Mouse (Mus musculus) layer of hippocampus, adult 11-12 months (tissue): ENCODE measurements at regions not wholly inside any gene's neighbourhood (a gene's known extent, or its start where the extent isn't known, plus 50 kb on each side); places are given as distances from the start of the nearest gene placed in this dataset.
A peak's percentile ranks its signal among the peaks of the same experiment; 100 is the strongest.

Experiments
- DNase-seq: peaks from one replicate; pipeline ENCODE4 v3.0.0; 2022; ENCODE audit warnings: low spot score

DNA sequence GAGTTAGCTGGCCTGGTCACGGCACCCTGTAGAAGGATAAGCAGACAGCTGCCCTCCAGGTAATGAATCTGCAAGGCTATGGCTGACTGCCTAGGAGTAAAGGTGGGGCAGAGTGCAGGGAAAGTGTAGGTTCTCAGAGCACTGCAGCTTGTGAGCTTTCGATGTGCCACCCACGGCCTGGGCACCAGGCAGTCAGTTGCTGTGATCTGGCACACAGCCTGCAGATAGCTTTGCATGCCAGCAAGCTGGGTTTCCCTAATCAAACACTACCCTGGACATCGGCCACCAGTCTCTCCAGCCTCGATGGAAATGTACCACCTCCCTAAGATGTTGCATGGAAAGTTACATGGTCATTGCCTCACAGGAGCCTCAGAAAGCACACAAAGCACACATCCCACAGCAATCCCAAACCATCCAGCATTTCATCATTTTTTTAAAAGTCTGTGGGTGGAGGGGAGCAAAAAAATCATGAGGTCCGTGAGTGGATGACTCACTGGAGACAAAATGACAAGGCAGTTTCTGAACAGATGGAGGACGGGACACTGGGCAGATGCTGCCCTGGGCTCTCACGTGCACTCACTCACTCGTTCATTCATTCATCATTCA lies 112.7 kb downstream of the Ets2 start:
- peak; percentile 56 for DNase-seq

- no peak for DNase-seq
Observed at GRCm38 (mm10) chr16:95811092-95811491, 109.2 kb downstream of the Ets2 start.

- DNase-seq: no peak
Observed at GRCm38 (mm10) chr16:95809127-95809876, 107.4 kb downstream of the Ets2 start.

DNA sequence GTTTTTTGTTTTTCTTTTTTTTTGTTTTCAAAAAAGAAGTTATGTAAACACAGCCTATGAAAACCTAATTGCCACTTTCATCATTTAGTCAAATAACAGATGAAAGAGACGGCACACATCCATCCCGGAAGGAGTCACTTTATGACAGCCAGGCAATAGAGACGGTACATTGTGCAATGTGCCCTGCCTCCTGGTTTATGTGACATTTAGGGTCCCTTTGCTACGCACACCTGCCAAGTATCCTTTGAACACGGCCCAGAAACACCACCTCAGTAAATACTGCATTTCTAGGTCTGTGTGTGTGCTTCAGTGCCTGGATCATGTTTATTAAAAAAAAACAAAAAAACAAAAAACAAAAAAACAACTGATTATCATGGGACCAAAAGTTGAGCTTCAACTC lies 104.6 kb downstream of the Ets2 start:
- no peak for DNase-seq

DNA sequence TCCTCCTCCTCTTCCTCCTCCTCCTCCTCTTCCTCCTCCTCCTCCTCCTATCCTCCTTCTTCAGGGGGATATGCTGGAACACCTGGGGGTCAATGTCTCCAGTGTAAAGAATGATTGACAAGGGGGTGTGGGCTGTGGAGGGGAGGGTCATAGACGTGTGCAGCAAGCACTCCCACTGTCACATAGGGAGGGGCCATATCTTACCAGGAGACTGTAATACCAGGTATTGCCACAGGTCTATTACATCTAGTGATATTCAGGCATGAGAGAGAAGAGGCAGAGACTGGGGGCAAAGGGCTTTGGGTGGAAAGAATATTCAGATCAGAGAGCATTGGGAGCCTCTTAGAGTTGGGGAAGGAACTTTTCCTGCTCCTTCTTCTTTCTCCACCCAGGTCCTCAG lies 102.3 kb downstream of the Ets2 start:
- no peak for DNase-seq

DNA sequence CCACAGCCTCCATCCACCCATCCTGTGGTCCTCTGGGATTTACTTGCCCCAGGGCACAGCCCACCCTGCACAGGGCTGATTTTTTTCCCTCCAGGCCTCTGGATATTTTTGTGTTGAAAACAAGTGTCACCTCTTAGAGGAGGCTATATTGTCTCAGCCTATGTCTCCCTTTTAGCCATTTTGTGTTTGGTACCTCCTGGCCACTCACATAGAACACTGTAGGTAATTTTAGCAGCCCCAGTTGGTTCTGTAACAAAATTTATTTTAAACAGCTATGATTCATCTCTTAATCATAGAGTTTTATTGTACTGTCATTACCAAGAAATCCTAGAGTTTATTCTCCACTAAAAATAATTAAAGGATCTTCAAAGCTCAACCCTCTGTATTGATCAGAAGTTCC lies 100.8 kb downstream of the Ets2 start:
- no peak for DNase-seq

- no peak for DNase-seq
Observed at GRCm38 (mm10) chr16:95802207-95802606, 100.3 kb downstream of the Ets2 start.

DNA sequence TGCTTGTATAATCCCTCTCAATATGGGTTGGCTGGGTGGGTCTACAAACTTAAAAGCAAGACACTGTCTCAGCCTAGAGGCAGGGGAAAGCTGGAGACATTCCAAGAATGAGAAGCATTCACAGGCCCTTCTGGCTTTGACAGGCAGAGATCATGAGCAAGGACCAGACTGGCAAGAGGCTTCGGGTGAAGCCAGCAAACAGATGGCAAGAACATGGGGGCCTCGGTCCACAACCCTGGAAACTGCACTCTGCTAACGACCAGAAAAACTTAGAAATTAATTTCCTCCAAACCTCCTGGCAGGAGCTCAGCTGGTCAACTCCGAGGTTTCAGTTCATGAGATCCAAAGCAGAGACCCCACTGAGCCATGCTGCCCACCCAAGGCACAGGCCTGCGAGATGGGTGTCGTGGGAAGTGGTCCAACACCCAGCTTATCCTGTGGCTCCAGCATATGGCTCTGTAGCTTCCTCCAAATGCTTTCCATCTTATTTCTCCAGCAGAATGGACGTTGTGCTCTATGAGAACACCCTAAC lies 99.1 kb downstream of the Ets2 start:
- DNase-seq: no peak

- DNase-seq: no peak
Observed at GRCm38 (mm10) chr16:95798582-95798981, 96.7 kb downstream of the Ets2 start.

GRCm38 (mm10) chr16:95798099-95798498 lies 96.2 kb downstream of the Ets2 start:
- no peak for DNase-seq

DNA sequence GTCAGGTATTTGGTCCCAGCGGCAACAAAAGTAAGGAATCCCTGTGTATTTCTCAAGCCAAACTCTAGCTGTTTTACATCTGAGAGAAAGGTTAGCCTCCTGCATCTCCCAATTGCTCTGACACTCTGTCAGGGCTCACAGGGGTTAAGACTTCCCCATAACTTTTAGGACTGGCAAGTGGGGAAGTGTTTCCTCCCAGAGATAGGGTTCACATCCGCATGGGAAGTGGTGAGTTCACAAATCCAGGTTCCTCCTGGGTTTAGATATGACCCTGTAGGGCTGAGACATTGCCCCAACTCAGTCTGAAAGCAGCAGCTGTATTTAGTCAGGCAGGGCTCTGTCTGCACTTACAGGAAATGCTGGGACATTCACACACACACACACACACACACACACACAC lies 95.3 kb downstream of the Ets2 start:
- no peak for DNase-seq

DNA sequence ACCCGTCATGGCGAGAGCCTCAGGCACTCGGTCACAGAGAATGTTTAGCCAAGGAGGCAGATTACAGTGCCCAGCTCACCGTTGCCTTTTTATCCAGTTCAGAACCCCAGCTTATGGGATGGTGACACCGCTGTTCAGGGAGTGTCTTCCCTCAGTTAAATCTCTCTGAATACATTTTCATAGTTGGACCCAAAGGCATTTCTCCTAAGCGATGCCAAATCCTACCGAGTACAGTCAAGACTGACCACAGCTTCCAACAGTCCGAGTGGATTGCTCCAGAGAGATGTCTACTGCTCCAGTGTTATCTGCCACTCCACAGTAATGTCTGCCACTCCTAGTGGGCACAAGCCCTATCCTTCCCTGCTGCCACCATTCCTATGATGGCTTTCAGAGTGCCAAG lies 93.0 kb downstream of the Ets2 start:
- no peak for DNase-seq

- no peak for DNase-seq
Observed at GRCm38 (mm10) chr16:95794281-95794727, 92.4 kb downstream of the Ets2 start.

GRCm38 (mm10) chr16:95790691-95791090 lies 88.8 kb downstream of the Ets2 start:
- no peak for DNase-seq

GRCm38 (mm10) chr16:95789548-95789947 lies 87.7 kb downstream of the Ets2 start:
- no peak for DNase-seq

- no peak for DNase-seq
Observed at GRCm38 (mm10) chr16:95781681-95782080, 79.8 kb downstream of the Ets2 start.

DNA sequence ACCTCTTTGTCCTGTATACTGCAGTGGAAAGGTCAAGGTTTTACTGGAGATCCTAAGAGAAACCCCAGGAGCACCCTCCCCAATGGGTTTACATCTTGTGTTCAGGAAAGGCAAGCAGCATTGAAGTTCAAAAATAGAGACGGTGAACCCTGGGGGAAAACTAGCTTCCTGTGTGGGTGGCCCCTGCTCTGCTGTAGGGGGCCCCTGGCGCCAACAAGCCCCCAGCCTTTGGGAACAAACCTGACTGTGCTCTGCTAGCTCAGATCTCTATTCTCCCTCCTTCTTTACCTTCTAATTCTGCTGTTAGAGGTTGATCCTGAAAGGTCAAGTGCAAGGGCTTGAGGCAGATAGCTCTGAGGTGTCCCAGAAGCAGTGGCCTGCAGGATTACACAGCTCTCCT lies 78.6 kb downstream of the Ets2 start:
- DNase-seq: no peak

- no peak for DNase-seq
Observed at GRCm38 (mm10) chr16:95778845-95779722, 77.2 kb downstream of the Ets2 start.

- no peak for DNase-seq
Observed at GRCm38 (mm10) chr16:95778173-95778572, 76.3 kb downstream of the Ets2 start.

DNA sequence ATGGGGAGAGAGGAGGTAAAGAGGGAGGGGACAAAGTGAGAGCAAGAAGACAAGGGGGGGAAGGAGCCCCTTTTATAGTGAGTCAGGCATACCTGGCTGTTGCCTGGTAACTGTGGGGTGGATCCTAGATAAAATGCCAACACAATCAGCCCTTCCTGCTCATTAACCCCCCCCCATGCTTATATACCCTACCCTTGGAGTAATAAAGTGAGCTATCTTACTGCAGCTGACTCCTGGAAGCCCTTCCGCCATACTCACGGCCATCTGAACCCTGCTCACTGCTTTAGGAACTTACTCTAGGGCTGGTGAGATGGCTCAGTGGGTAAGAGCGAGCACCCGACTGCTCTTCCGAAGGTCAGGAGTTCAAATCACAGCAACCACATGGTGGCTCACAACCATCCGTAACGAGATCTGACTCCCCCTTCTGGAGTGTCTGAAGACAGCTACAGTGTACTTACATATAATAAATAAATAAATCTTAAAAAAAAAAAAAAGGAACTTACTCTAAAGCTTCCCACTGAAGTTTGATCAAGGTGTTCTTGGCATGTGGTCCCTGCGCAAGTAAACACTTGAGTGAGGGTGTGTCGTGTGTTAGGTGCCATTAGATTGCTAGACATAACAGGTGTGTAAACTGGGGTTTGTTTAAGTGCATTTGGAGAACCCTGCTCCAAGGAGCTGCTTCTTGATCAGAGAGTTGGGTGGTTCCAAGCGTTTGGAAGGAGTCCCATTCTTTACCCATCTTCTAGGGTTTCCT lies 74.9 kb downstream of the Ets2 start:
- no peak for DNase-seq

GRCm38 (mm10) chr16:95776010-95776409 lies 74.1 kb downstream of the Ets2 start:
- DNase-seq: no peak

- DNase-seq: no peak
Observed at GRCm38 (mm10) chr16:95775361-95775760, 73.5 kb downstream of the Ets2 start.
